Mouse (Mus musculus): ENCODE results near the gene Calml3.
"Not testable (repeated sequence)": the region's sequence is repeated elsewhere in the genome, so short reads cannot be mapped to it uniquely, and the experiment has no call there.

Gene Calml3

DNA sequence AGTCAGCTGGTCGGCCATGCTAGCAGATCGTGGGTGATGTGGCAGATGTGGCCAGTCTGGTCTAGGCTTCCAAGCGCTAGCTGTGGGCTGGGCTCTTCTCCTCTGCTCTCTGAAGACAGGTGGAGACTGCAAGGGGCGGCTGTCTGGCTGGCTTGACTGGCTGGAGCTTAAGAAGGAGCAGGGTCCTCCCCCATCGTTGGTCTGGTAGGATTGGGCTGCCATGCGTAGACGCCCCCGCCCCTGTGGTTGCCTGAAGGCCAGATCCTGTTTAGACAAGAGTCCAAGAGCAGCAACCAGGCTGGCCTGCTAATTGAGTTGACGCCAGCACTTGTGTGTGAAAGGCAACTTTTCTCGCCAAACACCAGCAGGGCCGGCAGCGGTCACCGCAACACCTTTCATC, at the start of gene Calml3:
Gene Calml3 (minus strand): TSS at position 131 of the 400 bp plus-strand sequence.
- in situ Hi-C loops (cut with MboI, MseI) = no loop called here

DNA sequence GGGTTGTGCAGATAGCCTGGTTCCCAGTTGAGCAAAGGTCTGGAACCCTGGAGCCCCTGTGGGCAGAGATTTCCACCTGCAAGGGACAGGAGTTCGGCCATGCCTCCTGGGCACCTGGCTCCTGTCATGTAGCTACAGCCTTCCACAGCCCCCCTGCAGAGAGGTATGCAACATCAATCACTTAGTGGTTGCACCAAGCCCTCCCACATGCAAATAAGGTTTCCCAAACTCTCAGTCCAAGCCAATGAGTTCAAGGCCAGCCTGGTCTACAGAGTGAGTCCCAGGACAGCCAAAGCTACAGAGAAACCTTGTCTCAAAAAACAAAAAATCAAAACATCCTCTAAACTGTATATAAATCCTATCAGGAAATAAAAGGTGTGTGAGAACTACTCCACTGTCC, 46.2 kb upstream of the Calml3 start:
- in situ Hi-C loops (cut with MboI, MseI) = no loop called here

DNA sequence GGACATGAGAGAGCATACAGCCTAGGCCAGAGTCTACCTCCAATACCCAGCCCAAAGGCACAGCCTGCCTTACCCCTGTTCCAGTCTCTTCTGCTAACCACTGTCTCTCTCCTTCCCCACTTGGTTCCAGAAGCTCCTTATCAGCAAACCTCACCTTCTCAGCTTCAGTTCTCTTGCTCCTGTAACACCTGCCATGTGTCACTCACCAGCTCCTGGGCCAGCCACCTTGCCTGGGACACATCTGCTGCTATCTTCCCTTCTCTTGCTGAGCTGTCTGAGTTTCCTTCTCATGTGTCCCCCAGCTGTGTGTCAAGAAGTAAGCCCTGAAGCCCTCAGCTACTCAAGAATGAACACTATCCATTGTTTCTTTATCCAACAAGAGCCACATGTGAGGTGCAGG, 36.5 kb upstream of the Calml3 start:
- in situ Hi-C loops (cut with MboI, MseI) = not testable (repeated sequence)

- in situ Hi-C loops (cut with MboI, MseI) = not testable (repeated sequence)
Measured at GRCm38 (mm10) chr13:3837312-3837807, 33.2 kb upstream of the Calml3 start, which contains the start of gene Calm4. Calm4 (plus strand) TSS chr13:3837757.

- in situ Hi-C loops (cut with MboI, MseI) = not testable (repeated sequence)
Measured at GRCm38 (mm10) chr13:3833644-3834043, 29.5 kb upstream of the Calml3 start.

- in situ Hi-C loops (cut with MboI, MseI) = no loop called here
Measured at GRCm38 (mm10) chr13:3832450-3832849, 28.3 kb upstream of the Calml3 start.

GRCm38 (mm10) chr13:3831994-3832393, 27.9 kb upstream of the Calml3 start:
- in situ Hi-C loops (cut with MboI, MseI) = no loop called here

DNA sequence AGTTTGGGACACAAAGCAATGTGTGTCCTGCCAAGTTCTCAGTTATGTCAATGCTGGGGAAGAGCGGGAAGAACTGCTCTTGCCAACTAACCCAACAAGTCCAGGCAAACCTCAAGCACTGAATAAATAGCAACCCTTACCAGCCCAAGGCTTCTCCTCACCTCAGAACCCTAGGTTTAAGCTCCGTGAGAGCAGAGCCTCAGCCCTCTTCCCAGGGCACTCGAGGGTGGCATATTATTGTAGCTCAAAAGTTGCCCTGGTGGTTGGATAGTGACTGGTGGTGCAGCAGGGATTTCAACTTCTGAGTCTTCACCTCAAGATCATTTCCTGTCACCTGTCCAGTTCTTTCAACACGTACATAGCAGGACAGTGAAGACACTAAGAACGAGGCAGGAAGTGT, 27.4 kb upstream of the Calml3 start:
- in situ Hi-C loops (cut with MboI, MseI) = no loop called here

DNA sequence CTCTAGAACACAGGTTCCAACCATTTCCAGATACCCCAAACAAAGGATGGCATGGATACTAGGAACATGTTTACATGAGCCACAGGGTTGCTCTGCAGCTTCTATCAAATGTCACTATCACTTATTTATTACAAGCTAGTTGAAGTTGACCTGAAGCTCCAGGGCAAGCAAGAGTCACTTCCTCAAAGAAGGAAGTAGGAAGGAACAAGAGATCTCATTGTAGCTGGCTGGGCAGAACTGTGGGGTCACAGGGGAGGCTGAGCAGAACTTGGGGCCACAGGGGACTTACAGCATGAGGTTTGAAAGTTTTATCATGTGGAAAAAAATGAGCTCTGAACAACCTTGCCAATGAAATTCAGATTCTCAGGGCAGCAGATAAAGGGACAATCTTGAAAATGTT, 21.6 kb upstream of the Calml3 start:
- in situ Hi-C loops (cut with MboI, MseI) = loop anchor here (10.0 kb wide), 1 partner anchor 131 kb away; no protein-coding TSS in a partner anchor

DNA sequence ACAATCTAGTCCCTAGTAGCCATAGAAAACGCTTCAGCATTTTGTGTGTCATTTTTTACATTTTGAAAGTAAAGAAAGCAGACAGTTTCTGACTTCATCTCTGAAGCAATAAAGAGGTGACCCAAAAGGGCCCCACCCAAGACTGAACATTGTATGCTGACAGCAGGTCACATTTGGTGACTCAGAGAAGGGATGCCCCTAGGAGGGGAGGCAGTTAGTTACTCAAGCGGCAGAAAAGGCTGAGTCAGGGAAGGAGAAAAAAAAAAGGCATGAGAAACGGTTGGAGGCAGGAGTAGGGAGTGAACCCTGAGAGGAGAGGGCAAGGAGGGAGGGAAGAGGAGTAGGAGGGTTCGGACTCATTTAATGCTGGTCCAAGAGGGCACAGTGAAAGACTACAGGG, 18.0 kb upstream of the Calml3 start:
- in situ Hi-C loops (cut with MboI, MseI) = loop anchor here (10.0 kb wide), 1 partner anchor 127 kb away; no protein-coding TSS in a partner anchor

- in situ Hi-C loops (cut with MboI, MseI) = no loop called here
Measured at GRCm38 (mm10) chr13:3818740-3819076, 14.6 kb upstream of the Calml3 start.

- in situ Hi-C loops (cut with MboI, MseI) = no loop called here
Measured at GRCm38 (mm10) chr13:3818012-3818739, 14.1 kb upstream of the Calml3 start.

- in situ Hi-C loops (cut with MboI, MseI) = no loop called here
Measured at GRCm38 (mm10) chr13:3807131-3807827, 3.2 kb upstream of the Calml3 start.

GRCm38 (mm10) chr13:3805638-3806037, 1.5 kb upstream of the Calml3 start:
- in situ Hi-C loops (cut with MboI, MseI) = no loop called here

DNA sequence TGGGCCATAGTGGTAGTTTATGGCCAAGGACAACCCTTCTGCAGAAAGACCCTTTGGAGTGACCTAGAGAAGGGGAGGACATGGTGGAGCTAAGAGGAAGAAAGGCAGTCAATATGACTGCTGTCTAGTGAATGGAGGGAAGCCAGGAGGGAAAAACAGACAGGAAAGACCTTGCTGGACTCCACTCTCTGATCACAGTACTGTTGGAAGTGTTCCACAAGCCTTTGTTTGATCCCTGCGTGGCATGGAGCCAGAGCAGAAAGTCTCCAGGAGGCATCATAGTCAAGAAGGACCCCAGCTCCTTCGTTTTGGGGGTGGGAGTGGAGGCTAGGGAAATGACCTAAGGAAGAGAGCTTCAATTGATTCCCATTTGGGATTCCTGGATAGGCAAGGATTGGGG, 1.0 kb upstream of the Calml3 start:
- in situ Hi-C loops (cut with MboI, MseI) = no loop called here

DNA sequence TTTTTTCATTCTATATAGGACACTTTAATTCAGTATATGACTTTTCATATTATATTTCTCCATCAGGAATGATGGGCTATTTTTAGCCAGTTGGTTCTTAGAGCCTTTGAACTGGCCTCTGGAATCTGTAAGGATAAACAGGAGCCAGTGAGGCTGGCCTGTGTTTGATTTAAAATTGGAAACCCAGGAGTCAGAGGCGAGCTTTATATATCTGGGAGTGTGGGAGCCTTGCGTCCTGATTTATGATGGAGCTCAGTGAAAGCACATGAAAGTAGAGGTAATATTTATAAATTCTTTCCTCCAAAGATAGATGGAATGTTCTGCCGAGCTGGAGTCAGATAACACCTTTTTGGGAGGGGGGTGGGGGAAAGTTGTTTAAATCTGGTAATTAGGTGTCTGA, 4.7 kb downstream of the Calml3 start:
- in situ Hi-C loops (cut with MboI, MseI) = no loop called here

DNA sequence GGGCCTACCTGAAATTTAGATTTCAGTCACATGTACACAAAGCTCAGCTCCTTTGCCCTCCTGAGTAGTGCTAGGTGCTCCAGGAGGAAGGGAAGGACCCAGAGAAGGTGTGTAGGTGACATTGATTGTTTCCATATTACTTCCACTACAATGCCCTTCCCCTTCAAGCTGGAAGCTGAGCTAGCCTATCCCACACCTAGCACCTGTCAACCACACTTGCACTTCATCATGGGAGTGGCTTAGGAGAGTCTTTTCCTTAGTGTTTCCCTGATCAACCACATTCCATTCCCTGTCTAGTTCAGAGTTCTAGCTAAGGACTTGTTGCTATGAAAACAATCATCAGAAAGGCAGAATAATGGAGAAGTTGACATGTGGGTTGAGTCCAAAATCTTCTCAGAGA, 5.4 kb downstream of the Calml3 start:
- in situ Hi-C loops (cut with MboI, MseI) = no loop called here

GRCm38 (mm10) chr13:3796649-3797048, 7.5 kb downstream of the Calml3 start:
- in situ Hi-C loops (cut with MboI, MseI) = no loop called here

DNA sequence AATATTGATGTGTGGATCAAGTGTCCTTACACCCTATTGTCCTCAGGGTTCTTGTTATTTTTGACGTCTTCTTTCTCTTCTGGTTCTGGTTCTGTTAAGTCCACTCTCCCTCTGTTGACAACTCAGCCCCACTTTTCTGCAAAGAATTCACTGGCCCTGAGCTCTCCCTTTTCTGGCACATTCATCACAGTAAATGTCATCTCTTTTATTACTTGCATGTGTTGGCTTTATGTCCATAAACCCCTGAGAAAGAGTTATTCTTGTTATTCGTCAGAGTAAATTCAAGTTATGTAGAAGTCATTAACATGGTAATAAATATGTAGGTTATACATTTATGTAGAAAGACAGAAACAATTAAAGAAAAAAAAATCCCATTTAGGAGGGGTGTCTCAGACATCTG, 14.6 kb downstream of the Calml3 start:
- in situ Hi-C loops (cut with MboI, MseI) = no loop called here

DNA sequence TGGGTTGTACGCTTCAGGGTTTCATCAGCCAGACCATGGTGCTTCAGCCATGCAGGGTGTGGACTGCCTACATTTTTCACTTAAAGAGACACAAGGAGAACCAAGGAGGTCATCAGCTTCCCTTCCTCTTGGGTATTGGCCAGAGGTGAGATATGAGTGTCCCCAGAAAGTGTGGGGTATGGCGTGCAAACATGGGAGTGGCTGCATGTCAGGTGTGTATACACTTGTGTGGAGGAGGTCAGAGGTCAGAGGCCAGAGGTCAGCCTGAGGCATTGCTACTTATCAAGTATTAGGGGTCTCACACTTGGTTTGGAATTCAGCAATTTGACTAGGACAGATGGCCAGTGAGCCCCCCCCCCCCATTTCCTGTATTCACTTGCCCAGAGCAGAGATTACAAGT, 15.5 kb downstream of the Calml3 start:
- in situ Hi-C loops (cut with MboI, MseI) = no loop called here

- in situ Hi-C loops (cut with MboI, MseI) = no loop called here
Measured at GRCm38 (mm10) chr13:3787644-3788043, 16.5 kb downstream of the Calml3 start.

DNA sequence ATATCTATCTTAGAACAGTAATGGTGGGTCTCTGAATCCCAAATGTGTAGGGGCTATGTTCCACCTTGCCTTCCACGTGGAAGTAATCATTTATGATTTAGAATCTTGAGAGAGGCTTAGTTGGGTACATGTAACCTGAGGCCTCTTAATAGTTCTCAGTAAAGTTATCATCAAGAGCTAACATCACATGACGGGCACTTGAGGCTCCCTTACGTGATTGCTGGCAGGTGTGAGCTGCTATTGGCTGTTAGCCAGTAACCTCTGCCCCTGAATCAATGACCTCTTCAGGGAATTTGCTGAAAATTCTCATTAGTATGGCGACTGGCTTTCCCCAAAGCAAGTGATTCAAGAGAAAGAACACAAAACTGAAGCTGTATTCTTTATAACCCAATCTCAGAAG, 17.0 kb downstream of the Calml3 start:
- in situ Hi-C loops (cut with MboI, MseI) = no loop called here

GRCm38 (mm10) chr13:3783621-3784020, 20.5 kb downstream of the Calml3 start:
- in situ Hi-C loops (cut with MboI, MseI) = no loop called here

Data from T-helper 2 cell (primary cell).